Mouse (Mus musculus) regulatory T cell (primary cell): Measurements from ENCODE around the gene P2ry1.

Experiments used
- in situ Hi-C: fragments of 300-600 bp; cut with MboI, MseI; formaldehyde crosslinking; loops from one replicate; pipeline ENCODE4 v1.15.1; 2025; ENCODE audit warnings: high pct_unique_total_duplicates

Gene P2ry1

GRCm38 (mm10) chr3:61002587-61003501 lies at the start of gene P2ry1:
Gene P2ry1, plus strand, starts transcription at chr3:61002795.
- in situ Hi-C loops: no loop called here

GRCm38 (mm10) chr3:60953199-60953736 lies 49.3 kb upstream of the P2ry1 start:
- in situ Hi-C loops: no loop called here

GRCm38 (mm10) chr3:60954073-60954472 lies 48.5 kb upstream of the P2ry1 start:
- in situ Hi-C loops: no loop called here

- in situ Hi-C loops: no loop called here
Measured at GRCm38 (mm10) chr3:60958769-60959168, 43.8 kb upstream of the P2ry1 start.

GRCm38 (mm10) chr3:60965137-60965536 lies 37.5 kb upstream of the P2ry1 start:
- in situ Hi-C loops: no loop called here

GRCm38 (mm10) chr3:60974944-60975343 lies 27.7 kb upstream of the P2ry1 start:
- in situ Hi-C loops: no loop called here

GRCm38 (mm10) chr3:60982109-60982508 lies 20.5 kb upstream of the P2ry1 start:
- in situ Hi-C loops: no loop called here

GRCm38 (mm10) chr3:60998064-60998463 lies 4.5 kb upstream of the P2ry1 start:
- in situ Hi-C loops: no loop called here

GRCm38 (mm10) chr3:60999715-61000114 lies 2.9 kb upstream of the P2ry1 start:
- in situ Hi-C loops: no loop called here

GRCm38 (mm10) chr3:61000747-61001146 lies 1.8 kb upstream of the P2ry1 start:
- in situ Hi-C loops: no loop called here

GRCm38 (mm10) chr3:61001852-61002586 lies 576 bp upstream of the P2ry1 start:
- in situ Hi-C loops: no loop called here

GRCm38 (mm10) chr3:61004611-61005010 lies 2.0 kb downstream of the P2ry1 start:
- in situ Hi-C loops: no loop called here

GRCm38 (mm10) chr3:61011660-61012059 lies 9.1 kb downstream of the P2ry1 start:
- in situ Hi-C loops: no loop called here

GRCm38 (mm10) chr3:61012550-61012949 lies 10.0 kb downstream of the P2ry1 start:
- in situ Hi-C loops: no loop called here

GRCm38 (mm10) chr3:61016733-61017132 lies 14.1 kb downstream of the P2ry1 start:
- in situ Hi-C loops: no loop called here

GRCm38 (mm10) chr3:61032100-61032499 lies 29.5 kb downstream of the P2ry1 start:
- in situ Hi-C loops: no loop called here

- in situ Hi-C loops: no loop called here
Measured at GRCm38 (mm10) chr3:61035633-61036032, 33.0 kb downstream of the P2ry1 start.

GRCm38 (mm10) chr3:61039916-61040315 lies 37.3 kb downstream of the P2ry1 start:
- in situ Hi-C loops: no loop called here

- in situ Hi-C loops: no loop called here
Measured at GRCm38 (mm10) chr3:61049976-61050672, 47.5 kb downstream of the P2ry1 start.
